Mouse (Mus musculus): ENCODE measurements at regions not wholly inside any gene's neighbourhood (a gene's known extent, or its start where the extent isn't known, plus 50 kb on each side); places are given as distances from the start of the nearest gene placed in this dataset.
"Not testable (repeated sequence)": the region's sequence is repeated elsewhere in the genome, so short reads cannot be mapped to it uniquely, and the experiment has no call there.

DNA sequence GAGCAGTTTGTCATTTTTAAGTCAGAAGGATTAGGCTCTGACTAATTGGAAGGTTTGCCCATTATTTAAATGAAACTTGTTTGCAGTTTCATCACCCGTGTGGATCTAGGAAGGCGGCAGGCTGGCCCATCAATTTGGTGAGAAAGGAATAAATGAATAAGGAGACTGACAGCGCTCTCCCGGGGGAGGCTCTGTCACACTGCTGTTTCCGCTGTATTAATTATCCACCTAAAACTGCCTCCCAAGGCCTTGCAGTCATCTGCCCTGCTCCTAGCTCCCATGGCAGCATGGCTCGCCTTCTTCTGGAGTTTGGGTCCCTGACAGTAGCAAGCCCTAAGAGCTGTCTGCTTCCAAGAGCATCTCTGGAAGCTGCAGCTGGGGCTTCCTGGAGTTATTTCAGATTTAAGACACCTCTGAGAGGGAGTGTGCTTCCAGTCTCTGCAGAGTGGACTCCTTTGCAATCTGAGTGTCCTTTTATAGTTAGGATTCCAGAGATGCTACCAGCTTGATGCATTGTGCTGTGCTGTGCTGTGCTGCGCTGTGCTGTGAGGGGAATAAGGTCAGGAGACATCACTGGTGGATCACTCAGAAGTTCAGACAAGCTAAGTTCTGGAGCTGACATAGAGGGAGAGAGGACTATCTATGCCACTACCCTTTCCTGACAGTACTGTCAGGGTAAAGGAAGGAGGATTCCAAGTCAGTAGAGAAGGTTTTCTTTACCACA lies 452.9 kb upstream of the Arid1b start:
- DNase-seq (ENCODE audit: low read depth, low spot score), result no peak

DNA sequence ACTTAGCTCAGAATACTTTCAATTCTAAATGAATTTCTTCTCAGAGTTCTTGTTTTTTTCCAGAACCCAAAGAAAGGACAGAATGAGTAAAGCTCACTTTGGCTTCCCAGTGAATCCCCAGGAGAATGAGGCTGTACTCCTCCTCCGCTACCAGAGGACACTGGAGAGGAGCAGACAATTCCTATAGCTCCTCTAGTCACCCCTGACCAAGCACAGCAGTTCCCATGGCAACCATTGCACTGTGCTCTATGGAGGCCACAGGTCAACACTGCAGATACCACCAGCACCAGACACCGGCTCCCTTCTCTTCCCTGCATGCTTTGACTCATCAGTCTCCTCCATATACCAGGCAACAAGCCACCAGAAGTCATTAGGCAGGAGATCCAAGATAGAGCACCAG lies 447.6 kb upstream of the Arid1b start:
- DNase-seq (ENCODE audit: low read depth, low spot score), result peak; percentile 12

DNA sequence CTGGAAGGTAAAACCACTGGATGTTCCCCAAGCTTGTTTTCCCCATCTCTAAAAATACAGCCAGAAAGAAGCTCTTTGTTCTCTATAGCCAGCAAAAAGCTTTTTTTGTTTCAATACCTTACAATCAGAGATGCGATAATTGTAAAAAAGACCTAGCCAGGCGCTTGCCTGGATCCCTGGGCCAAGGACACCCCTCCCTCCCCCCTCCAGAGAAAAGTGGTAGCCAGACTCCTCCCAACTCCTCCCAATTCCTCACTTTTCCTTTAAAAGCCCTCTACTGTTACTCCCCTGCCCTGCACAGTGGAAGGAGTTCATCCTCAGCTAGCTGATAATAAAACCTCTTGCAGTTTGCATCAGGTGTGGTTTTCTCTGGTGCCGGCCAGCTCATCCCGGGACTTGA lies 441.1 kb upstream of the Arid1b start:
- DNase-seq (ENCODE audit: low read depth, low spot score), result not testable (repeated sequence)

DNA sequence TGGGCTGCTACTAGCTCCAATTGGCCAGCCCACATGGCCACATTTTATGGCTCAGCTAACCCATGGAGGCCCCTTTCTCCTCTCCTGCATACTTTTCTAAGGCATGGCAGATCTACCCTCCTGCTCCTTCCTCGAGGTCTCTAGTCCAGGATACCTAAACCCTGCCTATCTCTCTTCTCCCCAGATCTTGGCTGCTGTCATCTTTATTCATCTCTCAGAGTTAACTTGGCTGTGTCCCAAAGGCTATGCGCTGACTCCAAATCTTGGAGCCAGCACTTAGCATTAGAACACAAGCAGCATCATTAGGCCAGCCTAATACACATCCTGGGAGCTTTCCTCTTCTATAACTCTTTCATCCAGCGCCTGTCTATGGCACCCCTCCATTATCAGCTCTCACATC lies 430.5 kb upstream of the Arid1b start:
- no peak for DNase-seq (ENCODE audit: low read depth, low spot score)

DNA sequence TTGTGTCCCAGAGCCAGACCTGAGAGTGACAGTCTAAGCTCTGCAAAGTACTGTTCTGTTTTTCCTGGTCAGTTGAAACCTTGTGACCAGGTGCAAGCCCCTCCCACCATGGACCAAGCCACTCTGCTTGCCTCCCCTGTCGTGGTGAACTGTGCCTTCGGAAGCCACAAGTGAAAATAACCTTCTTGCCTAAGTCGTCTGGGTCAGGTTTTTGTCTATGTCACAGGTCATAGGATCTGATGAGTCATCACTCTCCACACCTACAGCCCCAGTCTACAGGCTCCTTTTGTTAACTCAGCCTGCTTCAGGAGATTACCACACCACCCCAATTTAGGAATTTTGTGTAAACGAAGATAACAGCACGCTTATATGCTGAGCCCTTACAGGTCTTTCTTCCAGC lies 417.2 kb upstream of the Arid1b start:
- peak; percentile 2 for DNase-seq (ENCODE audit: low read depth, low spot score)

DNA sequence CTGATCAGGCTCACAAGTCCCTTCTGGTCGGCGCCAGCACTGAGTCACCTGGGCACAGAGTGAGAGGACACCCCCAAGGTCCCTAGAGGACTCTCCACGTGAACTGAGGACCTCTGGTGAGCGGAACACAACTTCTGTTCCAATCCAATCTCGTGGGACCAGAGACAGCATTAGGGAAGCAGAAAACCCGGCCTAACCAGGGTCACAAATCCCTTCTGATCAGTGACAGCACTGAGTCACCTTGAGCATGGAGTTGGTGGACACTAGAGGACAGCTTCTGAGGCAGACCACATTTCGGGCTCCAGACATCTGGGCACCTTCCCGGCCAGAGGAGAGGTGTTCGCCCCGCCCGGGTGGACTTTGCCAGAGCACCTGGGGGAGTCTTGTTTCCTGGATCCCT lies 412.3 kb upstream of the Arid1b start:
- DNase-seq (ENCODE audit: low read depth, low spot score), result no peak

DNA sequence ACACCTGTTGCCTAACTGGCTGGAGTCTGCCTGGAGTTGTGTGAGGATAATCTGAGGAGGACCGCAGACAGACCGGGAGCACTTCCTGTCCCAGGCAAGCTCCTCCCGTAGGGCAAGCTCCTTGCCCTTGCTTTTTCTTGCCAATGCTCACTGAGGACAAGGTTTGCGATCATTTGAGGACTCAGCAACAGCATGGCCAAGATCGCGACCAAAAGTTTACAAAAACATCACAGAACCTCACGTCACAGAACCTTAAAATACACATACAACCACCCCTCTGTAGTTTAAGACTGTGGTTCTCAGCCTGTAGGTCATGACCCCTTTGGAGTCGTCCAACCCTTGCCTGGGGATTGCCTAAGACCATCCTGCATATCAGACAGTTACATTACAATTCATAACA lies 383.7 kb upstream of the Arid1b start:
- DNase-seq (ENCODE audit: low read depth, low spot score), result no peak

DNA sequence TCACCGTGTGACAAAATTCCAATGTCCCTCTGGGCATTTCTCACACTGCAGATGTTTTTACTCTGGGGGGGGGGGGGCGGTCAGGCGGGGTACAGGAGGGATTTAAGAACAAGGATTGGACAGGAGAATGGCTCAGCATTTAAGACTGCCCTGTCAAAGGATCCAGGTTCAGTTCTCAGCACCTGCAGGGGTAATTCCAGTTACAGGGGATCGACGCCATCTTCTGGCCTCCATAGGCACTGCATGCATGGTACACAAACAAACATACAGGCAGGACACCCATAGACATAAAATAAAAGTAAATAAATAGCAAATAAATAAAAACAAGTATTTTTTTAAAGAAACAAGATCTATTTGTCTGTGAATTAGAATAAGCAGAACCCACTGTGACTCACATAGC lies 383.1 kb upstream of the Arid1b start:
- peak; percentile 29 for DNase-seq (ENCODE audit: low read depth, low spot score)

DNA sequence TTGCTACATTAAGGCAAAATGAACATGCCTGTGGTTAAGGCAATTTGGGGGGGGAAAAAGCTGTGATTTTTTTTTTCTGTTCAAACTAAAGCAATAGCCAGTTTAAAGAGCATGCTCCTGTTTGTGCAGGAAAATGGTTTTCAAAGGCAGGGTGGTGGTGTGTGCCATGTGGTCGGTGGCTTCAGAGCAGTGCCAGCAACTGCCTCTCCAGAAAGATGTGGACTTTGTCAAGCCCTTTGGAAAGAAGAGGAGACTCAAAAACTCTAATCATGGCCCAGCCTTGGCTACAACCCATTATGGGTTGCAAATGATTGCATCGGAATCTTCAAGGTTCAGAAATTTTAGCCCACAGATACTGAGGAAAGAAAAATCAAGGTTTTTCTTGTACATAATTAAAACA lies 382.4 kb upstream of the Arid1b start:
- DNase-seq (ENCODE audit: low read depth, low spot score), result no peak

DNA sequence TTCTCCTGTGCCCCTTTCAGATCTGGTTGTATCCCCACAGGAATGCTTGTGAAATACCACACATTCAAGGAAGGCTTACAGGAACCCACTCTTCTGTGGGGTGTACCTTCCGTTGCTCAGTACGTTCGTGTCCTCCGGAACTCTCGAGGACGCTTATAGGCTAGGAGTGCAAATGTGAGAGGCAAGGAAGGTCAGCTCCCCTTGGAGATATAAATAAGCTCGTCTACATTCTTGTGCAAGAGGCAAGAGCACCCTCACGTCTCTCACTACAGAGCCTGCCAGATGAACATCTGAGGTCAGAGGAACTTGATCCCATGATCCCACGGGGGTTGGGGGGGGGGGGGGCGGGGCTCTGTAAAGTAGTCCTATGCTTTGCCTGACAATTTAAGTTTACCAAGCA lies 382.0 kb upstream of the Arid1b start:
- DNase-seq (ENCODE audit: low read depth, low spot score), result peak; percentile 6

DNA sequence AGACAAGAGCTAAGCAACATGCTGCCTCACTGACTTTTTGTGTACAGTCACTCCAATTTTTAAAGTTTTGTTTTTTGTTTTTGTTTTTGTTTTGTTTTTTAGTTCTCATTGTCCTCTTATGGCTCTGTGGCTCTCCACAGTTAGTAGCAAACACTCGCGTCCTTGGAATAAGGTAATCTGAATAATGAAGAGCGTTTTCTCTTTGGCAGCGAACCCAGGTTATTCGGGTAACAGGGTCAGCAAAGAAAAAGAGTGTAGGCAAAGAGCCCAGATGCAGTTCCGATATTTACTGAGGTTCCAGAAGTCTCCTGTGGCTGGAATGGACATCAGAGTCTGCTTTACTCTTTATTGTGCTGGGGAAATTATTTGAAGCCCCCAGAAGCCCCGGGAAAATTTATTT lies 381.4 kb upstream of the Arid1b start:
- no peak for DNase-seq (ENCODE audit: low read depth, low spot score)

DNA sequence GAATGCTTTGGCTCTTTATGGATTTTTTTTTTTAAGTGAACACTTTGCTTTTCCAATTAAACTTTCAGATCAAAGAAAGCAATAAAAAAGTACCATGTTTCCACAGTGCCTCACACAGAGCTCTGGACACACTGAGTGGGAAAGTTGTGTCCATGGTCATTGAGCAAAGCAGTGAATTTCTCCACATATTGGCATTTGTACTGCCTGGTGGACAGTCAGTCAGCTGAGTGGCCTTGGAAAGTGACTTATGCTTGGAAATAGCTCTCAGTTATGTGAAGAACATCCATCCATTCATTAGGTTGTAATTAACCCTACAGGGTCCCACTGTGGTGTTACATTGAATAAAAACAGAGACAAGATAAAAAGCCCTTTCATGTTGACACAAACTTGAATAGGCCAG lies 373.8 kb upstream of the Arid1b start:
- no peak for DNase-seq (ENCODE audit: low read depth, low spot score)

DNA sequence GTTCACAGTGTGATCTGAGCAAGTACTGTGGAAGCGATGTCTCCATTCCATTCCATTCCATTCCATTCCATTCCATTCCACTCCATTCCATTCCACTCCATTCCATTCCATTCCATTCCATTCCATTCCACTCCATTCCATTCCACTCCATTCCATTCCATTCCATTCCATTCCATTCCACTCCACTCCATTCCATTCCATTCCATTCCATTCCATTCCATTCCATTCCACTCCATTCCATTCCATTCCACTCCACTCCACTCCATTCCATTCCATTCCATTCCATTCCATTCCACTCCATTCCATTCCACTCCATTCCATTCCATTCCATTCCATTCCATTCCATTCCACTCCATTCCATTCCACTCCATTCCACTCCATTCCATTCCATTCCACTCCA lies 368.0 kb upstream of the Arid1b start:
- not testable (repeated sequence) for DNase-seq (ENCODE audit: low read depth, low spot score)

DNA sequence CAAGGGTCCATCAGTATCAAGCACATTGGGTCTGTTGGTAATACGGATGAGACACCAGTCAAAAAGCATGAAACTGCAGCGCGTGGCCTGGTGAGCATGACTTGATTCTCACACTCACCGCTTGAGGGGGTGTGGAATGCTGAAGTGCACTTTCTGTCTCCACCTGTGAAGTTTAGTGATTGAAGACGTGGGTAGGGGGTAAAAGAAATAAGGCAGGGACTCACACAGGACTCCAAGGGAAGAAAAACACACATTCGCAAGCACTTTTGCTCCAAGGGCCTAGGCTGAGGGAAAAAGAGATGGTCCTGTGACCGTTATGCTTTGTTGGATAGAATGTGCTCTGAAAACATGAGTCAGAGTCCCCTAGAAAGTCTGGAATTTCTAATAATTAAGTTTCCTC lies 366.6 kb upstream of the Arid1b start:
- no peak for DNase-seq (ENCODE audit: low read depth, low spot score)

DNA sequence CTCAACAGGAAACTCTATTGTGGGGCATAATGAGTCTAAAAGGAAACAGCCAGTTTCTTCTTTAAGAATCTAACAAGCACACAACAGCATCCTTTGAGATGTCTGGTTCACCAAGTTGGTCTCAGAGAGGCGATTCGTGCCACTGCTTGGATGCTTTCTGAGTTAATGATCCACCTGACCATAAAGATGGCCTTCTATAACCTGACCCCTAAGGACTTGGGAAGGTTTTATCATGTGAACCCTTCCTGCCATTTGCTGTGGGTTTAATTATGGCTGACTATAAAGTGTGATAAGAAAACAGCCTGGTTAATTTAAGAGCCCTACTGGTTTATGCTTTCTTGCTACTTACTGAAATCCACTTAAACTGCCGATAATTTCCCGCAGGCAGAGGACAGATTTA lies 363.0 kb upstream of the Arid1b start:
- DNase-seq (ENCODE audit: low read depth, low spot score), result no peak

DNA sequence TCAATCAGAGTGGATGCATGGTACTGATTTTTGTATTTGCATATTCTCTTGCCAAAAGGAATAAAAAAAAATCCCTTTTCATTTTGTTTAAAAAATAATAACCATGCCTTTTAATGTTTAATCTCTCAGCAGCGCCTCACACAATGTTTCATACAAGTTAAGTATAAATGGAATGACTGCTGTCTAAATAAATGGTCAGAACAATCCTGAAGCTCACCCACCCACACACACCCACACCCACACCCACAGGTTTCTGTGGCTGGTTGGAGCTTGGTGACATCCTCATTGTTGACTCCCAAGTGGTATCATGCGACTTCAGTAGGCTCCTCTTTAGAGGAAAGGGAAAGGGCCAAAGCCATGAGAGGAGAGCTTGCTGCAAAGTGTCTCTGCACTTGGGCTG lies 361.6 kb upstream of the Arid1b start:
- no peak for DNase-seq (ENCODE audit: low read depth, low spot score)

DNA sequence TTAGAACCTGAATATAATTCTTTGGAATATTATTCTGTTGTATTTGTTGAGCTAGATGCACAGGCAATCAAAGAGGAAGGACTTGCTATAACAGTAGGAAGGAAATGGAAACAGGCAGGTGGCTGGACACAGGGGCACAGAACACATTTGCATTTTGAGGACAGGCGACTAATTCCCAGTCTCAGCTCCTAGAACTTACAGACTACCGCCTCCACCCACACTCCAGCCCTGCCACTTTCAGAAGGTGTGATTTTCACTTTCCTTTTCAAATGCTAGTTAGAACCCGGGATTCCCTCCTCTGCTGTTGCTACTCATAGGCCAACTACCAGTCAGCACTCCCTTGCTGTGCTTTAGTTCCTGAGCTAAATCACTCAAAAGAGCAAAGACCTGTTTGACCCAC lies 360.4 kb upstream of the Arid1b start:
- DNase-seq (ENCODE audit: low read depth, low spot score), result peak; percentile 27

DNA sequence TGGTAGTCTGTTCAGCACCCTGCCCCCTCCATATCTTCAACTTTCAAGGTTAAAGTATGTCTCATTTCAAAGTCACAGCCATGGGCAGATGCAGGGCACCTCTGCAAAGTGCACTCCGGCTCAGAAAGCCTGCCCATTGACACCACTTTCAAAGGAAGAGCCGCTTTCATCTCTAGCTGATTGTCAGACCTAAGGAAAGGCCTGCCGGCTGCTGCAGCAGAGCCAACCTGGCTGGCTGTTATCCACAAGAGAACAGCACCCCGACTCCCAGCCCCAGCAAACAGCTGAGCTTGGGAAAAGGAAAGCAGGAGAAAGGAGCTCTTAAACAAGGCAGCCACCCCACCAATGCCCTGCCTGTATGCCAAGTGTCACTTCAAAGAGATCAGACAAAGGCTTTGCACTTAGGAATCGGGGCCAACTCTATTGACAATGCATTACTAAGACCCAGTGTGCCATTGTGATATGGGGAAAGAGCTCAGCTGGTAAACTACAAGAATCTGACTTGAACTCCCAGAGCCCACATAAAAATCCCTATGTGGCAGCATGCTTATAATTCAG lies 357.3 kb upstream of the Arid1b start:
- DNase-seq (ENCODE audit: low read depth, low spot score), result no peak

DNA sequence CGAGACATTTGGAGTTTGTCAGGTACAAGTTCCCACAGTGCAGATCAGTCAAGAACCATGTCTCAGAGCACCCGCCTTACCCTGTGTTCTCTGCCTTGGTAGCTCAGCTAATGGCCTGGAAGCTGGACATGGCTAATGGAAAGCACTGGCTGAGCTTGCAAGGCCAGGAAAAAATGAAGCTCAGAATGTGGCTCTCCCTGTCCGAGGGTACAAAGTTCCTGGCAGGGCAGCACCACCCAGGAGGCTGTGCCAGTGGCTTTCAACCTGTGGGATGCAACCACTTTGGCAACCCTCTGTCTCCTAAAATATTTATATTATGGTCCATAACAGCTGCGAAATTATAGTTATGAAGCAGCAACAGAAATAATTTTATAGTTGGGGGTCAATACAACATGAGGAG lies 354.6 kb upstream of the Arid1b start:
- DNase-seq (ENCODE audit: low read depth, low spot score), result no peak

DNA sequence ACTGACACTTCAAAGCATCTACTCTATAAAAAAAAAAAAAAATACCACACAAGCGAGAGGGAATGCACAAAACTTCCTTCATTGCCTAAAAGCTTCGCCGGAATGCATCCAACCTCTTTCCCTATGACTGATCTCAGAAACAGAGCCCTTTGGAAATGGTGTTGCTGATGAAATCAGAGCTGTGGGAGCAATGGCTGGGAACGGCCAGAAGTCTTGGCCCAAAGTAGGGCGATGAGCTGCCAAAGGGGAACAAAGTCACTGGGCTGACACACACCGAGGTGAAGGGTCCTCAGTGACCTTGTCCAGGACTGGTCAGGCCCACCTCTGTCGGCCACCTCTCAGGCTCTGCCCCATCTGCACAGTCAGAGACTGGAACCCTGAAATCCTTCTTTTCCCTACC lies 353.6 kb upstream of the Arid1b start:
- no peak for DNase-seq (ENCODE audit: low read depth, low spot score)

DNA sequence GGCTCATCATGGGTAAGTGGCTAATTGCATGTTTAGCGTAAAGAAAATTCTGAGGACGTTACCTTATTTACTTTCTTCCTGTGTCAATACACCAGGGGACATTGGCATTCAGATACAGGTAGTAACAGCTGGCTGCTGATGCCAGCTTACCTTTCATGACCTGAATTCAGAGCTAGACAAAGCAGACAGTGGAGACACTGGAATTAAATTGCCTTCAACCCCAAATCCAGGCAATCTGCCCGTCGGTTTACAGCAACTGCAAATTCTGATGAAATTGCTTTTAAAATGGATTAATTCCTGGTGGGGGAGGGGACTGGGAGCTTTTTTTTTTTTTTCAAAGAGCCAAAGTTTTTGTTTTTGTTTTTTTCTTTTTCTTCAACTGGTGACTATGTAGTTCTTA lies 353.0 kb upstream of the Arid1b start:
- no peak for DNase-seq (ENCODE audit: low read depth, low spot score)

DNA sequence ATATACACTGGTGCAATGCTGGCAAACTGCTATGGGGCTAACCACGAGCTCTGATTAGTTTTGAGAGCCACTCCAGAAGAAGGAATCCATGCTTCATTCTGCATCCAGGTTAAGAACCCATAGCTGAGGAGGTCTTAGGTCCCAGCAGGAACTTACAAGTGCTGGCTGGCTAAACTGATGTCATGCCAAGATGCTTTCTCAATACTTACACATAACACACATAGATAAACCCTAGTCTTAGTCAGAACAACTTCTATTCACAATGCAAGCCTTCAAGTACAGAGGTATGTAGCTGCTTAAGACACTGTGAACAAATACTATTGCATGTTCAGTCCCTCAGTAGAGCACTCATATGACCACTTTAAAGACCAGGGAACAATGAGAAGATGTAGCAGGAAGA lies 352.1 kb upstream of the Arid1b start:
- DNase-seq (ENCODE audit: low read depth, low spot score), result no peak

DNA sequence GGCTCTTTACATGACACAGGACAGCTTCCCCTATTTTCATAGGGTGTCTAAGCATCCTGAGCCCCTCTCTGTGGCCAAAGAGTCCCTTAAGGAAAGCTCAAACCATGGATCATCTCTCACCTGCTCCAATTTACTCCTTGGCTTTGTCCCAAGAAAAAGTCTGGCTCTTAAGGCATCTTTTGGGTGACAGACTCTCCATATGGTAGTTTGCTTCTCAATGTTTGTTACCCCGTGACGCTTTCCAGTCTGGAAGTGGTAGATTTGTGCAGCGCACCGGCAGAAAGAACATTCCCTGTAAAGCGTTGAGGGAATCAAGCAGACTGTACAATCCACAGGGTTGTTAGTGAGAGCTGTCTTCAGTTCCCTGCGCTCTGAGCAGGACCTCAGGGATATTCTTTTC lies 350.8 kb upstream of the Arid1b start:
- no peak for DNase-seq (ENCODE audit: low read depth, low spot score)

DNA sequence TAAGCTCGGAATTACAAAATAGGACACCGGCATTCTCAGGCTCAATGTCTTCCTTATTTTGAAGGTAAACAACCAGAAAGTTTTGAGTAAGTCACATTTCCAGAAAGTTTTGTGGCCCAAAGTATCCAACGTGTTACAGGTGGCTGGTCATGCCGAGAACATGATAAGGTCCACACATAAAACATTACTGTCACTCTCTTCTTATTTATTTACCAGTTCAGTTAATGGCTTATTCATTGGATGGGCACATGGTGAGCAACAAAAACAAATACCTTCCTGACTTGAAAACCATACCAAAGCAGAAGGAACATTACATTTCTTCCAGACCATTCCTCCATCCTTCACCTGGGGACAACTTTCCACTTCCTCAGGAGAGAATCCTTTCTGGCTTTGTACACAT lies 345.5 kb upstream of the Arid1b start:
- no peak for DNase-seq (ENCODE audit: low read depth, low spot score)

Measured in R1 (cell line).